Mouse (Mus musculus) limb, embryonic 10.5 days (tissue): ENCODE results near the gene Ap1s3. TPM values are rescaled to one million over a fixed set of nuclear protein-coding genes. Genes with fewer than 3 reads are reported as not detected.
A peak's percentile ranks its signal among the peaks of the same experiment; 100 is the strongest.

Experiments
- DNase-seq: peaks from one replicate; pipeline ENCODE4 v3.0.0-alpha.2; 2017; ENCODE audit warnings: low spot score
- H3K27ac ChIP-seq: fragments of 300-500 bp; sonication (generic); 2 replicates; pipeline ENCODE4 v1.5.1; 2016; ENCODE audit warnings: mild to moderate bottlenecking
- H3K27me3 ChIP-seq: fragments of 300-500 bp; sonication (generic); 2 replicates; pipeline ENCODE4 v1.6.1; 2016; ENCODE audit warnings: low read depth, mild to moderate bottlenecking; ENCODE audit not compliant: poor library complexity, severe bottlenecking
- H3K36me3 ChIP-seq: fragments of 300-500 bp; sonication (generic); 2 replicates; pipeline ENCODE4 v1.6.1; 2016; ENCODE audit warnings: mild to moderate bottlenecking, moderate library complexity
- H3K4me1 ChIP-seq: fragments of 300-500 bp; sonication (generic); 2 replicates; pipeline ENCODE4 v1.6.1; 2016
- H3K4me3 ChIP-seq: fragments of 300-500 bp; sonication (generic); 2 replicates; pipeline ENCODE4 v1.5.1; 2016; ENCODE audit warnings: mild to moderate bottlenecking, moderate library complexity
- H3K9me3 ChIP-seq: fragments of 300-500 bp; sonication (generic); replicated peaks from 2 replicates; pipeline ENCODE4 v1.6.1; 2016; ENCODE audit warnings: mild to moderate bottlenecking
- WGBS: fragments of 180-500 bp; shearing (Covaris S2); methylation state at CpG from one replicate; pipeline ENCODE4 v1.1.7; 2016; 5-methylcytosine and 5-hydroxymethylcytosine counted together
- polyA plus RNA-seq: library from polyadenylated mRNA; unstranded; fragments of >200 nt; fragmentation: Nextera tagmentation; extraction: Ambion mirVana; gene quantifications from 2 replicates; pipeline ENCODE4 v1.2.1, GENCODE M21; 2016

The Ap1s3 gene
- polyA plus RNA-seq, 1 experiment from 2014 or later: 0.99 TPM

DNA sequence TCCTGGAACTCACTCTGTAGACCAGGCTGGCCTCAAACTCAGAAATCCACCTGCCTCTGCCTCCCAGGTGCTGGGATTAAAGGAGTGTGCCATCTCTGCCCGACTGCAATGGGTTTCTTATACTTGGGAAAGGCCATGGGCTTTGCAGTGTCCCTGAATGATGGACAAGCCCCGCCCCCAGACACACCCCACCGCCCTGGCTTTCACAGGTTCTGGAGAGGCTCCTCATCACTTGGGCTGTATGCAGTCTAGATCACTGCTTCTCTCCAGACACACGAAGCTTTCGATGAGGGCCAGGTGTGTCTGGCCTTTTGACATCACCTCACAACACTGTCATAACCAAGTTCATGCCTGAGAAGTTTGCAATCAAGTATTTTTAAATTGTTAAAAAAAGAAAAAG is 25.2 kb upstream of the Ap1s3 start:
- Histone ChIP-seq H3K4me3 (no peak overlapping the region), H3K27me3 (no peaks in the 10 kb centered on the region), H3K27ac (no peak overlapping the region), H3K36me3 (no peaks in the 10 kb centered on the region), H3K9me3 (no peaks in the 10 kb centered on the region), H3K4me1 (no peaks in the 10 kb centered on the region)
- DNase-seq: no peak
- WGBS: 62% methylated on average over 5 of the region's 5 CpGs

DNA sequence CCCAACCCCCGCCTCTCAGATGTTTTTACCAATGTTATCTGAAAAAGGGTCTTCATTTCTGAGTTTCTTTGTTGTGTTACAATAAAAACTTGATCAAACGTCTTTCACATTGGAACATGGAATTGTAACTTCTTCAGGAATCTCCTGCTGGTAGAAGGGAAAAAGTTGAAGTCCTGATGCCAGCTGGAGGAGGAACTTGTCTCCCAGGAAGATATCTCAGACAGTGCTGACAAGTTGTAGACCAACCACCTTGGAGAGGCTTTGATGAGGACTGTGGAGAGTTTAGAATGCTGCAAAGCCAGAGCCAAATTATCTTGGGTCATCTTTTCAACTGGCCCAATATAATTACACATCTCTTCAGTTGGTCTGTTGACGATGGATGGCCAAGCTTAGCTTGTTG is 20.7 kb upstream of the Ap1s3 start:
- H3K36me3 ChIP-seq: no peaks in the 10 kb centered on the region
- no peak overlapping the region for H3K27ac ChIP-seq
- no peaks in the 10 kb centered on the region for H3K27me3 ChIP-seq
- no peaks in the 10 kb centered on the region for H3K9me3 ChIP-seq
- H3K4me1 ChIP-seq: no peaks in the 10 kb centered on the region
- DNase-seq: no peak
- H3K4me3 ChIP-seq: no peak overlapping the region
- 81% methylated on average over 3 of the region's 3 CpGs for WGBS

DNA sequence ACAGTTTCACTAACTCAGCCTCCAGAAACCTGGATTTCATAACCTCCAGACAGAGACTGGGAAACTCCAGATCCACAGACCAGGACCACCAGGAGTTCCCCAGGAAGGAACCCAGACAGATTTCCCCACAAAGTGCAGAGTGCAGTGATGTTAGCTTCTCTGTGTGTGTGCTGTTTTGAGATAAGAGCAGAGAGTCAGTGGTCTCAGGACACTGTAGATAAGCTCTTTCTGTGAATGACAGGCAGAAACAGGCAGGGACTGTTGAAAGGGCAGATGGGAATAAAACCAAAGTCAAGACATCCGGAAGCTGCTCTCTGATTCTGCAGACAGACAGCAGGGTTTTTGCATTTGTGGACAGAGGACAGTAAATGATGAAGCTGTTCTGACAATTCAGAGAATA is 15.5 kb upstream of the Ap1s3 start:
- Histone ChIP-seq H3K27me3 (no peaks in the 10 kb centered on the region), H3K4me3 (no peak overlapping the region), H3K4me1 (no peaks in the 10 kb centered on the region), H3K9me3 (no peaks in the 10 kb centered on the region), H3K27ac (no peak overlapping the region), H3K36me3 (no peaks in the 10 kb centered on the region)
- WGBS: 100% methylated on average over 1 of the region's 1 CpGs
- DNase-seq: no peak

DNA sequence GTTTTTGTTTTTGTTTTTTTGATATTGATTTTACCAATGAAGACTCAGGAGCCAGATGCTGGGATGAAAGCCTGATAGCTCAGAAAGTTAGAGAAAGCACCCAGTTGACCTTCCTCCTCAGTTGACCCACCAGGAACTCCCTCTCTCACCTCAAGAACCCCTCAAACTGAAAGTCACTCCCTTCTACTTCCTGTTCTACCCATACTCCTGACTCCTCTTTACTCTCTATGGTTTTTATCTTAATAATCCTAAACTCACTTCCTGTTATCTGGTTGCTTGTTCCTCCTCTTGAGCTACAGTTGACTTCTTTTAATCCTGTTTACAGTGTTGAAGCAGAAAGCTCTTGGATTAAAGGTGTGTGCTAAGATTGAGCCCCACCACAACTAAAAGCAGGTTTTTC is 12.3 kb upstream of the Ap1s3 start:
- Histone ChIP-seq H3K36me3 (no peaks in the 10 kb centered on the region), H3K4me1 (no peaks in the 10 kb centered on the region), H3K4me3 (no peak overlapping the region), H3K9me3 (no peaks in the 10 kb centered on the region), H3K27ac (no peak overlapping the region), H3K27me3 (no peaks in the 10 kb centered on the region)
- DNase-seq: no peak

DNA sequence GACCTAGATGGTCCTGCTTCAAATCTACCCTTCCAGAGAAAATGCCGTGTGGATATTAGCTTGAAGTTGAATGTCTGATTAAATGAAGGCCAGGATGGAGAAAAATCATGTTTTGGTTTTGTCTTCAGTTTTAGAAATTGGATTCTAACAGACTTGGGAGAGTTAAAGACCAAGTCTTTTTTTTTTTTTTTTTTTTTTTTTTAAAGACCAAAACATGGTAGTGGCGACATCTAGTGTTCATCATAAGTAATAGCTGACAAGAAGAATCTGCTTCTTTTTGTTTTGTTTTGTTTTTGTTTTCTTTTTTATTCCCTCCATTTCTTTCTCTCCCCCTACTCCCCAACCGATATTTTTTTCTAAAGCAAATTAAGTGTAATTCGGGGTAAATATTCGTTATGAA is 11.2 kb upstream of the Ap1s3 start:
- 19% methylated on average over 5 of the region's 5 CpGs for WGBS
- DNase-seq: no peak
- Histone ChIP-seq H3K4me1 (no peaks in the 10 kb centered on the region), H3K27me3 (no peaks in the 10 kb centered on the region), H3K36me3 (no peaks in the 10 kb centered on the region), H3K4me3 (no peak overlapping the region), H3K27ac (no peak overlapping the region), H3K9me3 (no peaks in the 10 kb centered on the region)

DNA sequence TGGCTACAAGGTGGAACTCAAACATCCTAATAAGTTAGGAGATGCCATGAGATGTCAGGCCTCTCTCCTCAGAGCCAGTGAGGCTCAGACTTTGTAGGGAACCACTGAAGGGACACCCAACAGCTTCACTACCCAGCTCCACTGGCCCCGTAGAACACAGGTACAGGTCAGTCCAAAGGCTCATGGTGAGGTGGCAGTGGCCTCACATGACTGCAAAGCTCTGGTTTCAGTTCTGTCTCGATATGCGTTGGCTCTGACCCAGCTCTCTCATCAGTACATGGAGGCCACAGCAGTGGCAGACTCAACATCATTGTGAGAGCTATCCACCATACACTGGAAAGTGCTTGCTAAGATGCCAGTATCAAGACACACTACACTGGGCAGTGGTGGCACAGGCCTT is 9.0 kb upstream of the Ap1s3 start:
- H3K27me3 ChIP-seq: no peaks in the 10 kb centered on the region
- H3K27ac ChIP-seq: no peak overlapping the region
- H3K9me3 ChIP-seq: no peaks in the 10 kb centered on the region
- WGBS: 96% methylated on average over 3 of the region's 3 CpGs
- no peak overlapping the region for H3K4me3 ChIP-seq
- no peaks in the 10 kb centered on the region for H3K4me1 ChIP-seq
- no peak for DNase-seq
- no peaks in the 10 kb centered on the region for H3K36me3 ChIP-seq

DNA sequence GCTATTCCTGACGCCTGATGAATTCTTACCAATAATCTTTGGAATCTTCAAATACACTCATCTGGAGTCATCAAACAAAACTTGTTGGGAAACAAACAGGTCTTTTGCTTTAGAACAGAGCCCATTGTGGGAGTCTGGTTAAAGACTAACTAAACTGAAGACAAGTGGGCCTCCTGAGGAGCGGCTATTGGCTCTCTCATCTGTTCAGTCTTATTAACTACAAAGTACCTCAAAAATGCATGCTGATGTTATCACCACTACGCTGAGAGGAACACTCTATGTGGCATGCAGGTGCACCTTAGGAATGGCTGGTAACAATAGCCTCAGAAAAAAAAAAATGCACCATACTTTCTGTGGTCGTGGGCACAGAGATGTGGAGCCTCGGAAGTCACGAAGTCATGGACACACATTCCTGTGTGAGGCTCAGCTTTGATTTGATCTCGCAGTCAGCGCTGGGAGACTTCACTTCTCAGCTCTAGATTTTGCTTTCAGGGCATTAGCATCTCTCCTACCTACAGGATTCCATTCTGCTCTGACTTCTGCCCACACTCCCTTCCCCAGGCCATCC is 6.4 kb upstream of the Ap1s3 start:
- Histone ChIP-seq H3K36me3 (no peaks in the 10 kb centered on the region), H3K27me3 (peaks cover 8% of the 10 kb centered on the region), H3K4me3 (no peak overlapping the region), H3K4me1 (peaks cover 3% of the 10 kb centered on the region), H3K27ac (no peak overlapping the region), H3K9me3 (no peaks in the 10 kb centered on the region)
- WGBS: 82% methylated on average over 8 of the region's 8 CpGs
- DNase-seq: no peak

DNA sequence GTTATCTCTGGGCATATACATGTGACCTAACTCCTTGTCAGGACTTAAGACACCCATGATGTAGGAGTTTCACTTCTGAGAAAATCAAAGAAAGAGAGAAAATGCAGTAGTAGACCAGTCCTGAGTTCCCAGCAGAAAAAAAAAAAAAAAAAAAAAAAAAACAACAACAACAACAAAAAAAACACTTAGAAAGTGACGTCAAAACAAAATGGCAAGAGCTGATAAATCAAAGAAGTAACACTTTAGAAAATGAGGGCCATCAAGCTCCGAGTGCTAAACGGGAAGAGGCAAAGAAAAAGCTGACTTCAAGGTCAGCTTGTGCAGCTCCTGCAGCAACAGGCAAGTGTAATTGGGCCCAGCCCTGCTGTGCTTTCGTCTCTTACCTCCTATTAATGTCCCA is 3.9 kb upstream of the Ap1s3 start:
- WGBS: 48% methylated on average over 4 of the region's 4 CpGs
- no peak overlapping the region for H3K4me3 ChIP-seq

DNA sequence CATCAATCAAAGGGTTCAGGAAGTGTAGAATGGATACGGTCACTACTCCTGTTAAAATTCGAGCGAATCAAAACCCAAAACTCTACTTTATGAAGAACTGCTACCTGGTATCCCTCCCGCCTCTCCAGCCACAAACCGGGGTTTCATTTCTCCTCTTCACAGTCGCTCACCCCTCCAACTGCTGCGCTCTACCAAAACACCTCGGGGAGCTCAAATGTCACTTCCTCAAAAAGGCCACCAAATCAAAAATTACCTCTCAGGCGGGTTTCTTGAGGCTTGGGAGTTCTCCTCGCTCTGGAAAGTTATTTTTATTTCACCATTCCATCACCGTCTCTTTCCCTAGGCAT is 603 bp downstream of the Ap1s3 start:
- WGBS: 2% methylated on average over 11 of the region's 11 CpGs
- DNase-seq: peak; percentile 55
- peaks cover 45% of the 10 kb centered on the region for H3K27me3 ChIP-seq
- H3K9me3 ChIP-seq: no peaks in the 10 kb centered on the region
- peaks cover 27% of the 10 kb centered on the region for H3K4me1 ChIP-seq
- no peak overlapping the region for H3K27ac ChIP-seq
- peak overlapping the region; percentile 82 for H3K4me3 ChIP-seq
- H3K36me3 ChIP-seq: no peaks in the 10 kb centered on the region

More for the DNA sequence above, 3.9 kb upstream of the Ap1s3 start:
- H3K9me3 ChIP-seq: no peaks in the 10 kb centered on the region
- H3K27ac ChIP-seq: no peak overlapping the region
- peaks cover 27% of the 10 kb centered on the region for H3K4me1 ChIP-seq
- no peaks in the 10 kb centered on the region for H3K36me3 ChIP-seq
- DNase-seq: no peak
- H3K27me3 ChIP-seq: peaks cover 31% of the 10 kb centered on the region

DNA sequence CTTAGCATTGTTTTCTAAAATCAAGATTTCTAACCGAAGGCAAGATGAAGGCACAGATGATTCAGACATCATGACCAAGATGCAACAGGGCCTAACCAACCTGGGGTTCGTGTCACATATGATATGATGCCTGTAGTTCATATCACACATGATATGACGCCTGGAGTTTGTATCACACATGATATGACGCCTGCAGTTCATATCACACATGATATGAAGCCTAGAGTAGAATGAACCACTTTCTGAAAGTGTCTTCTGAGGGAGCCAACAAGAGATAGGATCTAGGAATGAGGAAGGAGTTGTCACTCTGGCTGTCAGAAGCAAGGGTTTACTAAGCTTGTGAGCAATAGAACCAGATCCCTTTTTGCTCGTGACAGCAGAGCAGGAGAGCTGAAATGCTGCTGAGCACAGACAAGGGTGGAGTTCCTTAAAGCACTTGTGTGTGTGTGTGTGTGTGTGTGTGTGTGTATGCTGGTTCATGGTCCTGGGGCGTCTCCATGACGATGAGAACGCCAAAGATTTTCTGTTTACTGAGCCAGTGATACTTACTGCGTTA is 2.3 kb downstream of the Ap1s3 start:
- H3K27me3 ChIP-seq: peaks cover 45% of the 10 kb centered on the region
- no peak overlapping the region for H3K27ac ChIP-seq
- no peak overlapping the region for H3K4me3 ChIP-seq
- no peaks in the 10 kb centered on the region for H3K36me3 ChIP-seq
- DNase-seq: no peak
- no peaks in the 10 kb centered on the region for H3K9me3 ChIP-seq
- peaks cover 27% of the 10 kb centered on the region for H3K4me1 ChIP-seq
- WGBS: 85% methylated on average over 9 of the region's 9 CpGs

DNA sequence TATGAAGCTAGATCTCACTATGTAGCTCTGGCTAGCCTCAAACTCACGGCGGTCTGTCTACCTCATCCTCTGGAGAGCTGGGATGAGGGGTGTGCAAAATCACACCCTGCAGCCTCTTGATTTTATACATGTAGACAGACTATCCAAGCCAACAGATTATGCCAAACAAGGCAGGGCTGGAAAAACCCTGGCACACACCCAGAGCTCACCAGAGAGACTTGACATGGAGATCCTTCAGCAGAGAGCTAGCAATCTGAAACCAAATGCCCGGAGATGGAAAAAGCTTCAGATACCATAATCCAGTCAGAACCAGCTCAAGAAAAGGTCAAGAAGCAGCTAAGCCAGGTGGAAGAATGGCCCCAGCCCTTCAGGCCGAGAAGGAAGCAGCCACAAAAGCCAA is 6.9 kb downstream of the Ap1s3 start:
- DNase-seq: no peak
- H3K4me3 ChIP-seq: no peak overlapping the region
- 93% methylated on average over 4 of the region's 4 CpGs for WGBS
- H3K27me3 ChIP-seq: peaks cover 6% of the 10 kb centered on the region
- no peak overlapping the region for H3K27ac ChIP-seq
- no peaks in the 10 kb centered on the region for H3K9me3 ChIP-seq
- no peaks in the 10 kb centered on the region for H3K4me1 ChIP-seq
- H3K36me3 ChIP-seq: no peaks in the 10 kb centered on the region

DNA sequence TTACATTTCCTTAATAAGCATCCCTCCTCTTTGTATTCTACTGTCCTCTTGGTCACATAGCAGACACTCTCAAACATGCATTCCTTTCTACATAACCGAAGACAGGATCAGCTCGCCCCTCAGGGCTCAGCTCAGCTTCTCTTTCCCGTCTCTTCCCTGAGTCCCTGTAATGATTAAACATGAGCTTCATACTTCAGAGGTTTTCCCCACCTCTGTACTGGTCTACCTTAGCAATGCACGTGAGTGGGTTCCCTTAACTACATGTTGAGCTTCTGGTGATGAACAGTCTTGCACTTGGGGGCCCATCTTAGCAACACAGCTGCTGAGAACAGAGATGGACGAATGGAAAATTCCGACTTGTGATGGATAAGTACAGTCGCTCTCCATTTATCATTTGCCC is 12.2 kb downstream of the Ap1s3 start:
- H3K27ac ChIP-seq: no peak overlapping the region
- no peaks in the 10 kb centered on the region for H3K27me3 ChIP-seq
- H3K4me3 ChIP-seq: no peak overlapping the region
- no peak for DNase-seq
- H3K36me3 ChIP-seq: no peaks in the 10 kb centered on the region
- no peaks in the 10 kb centered on the region for H3K9me3 ChIP-seq
- 87% methylated on average over 7 of the region's 7 CpGs for WGBS
- H3K4me1 ChIP-seq: no peaks in the 10 kb centered on the region

DNA sequence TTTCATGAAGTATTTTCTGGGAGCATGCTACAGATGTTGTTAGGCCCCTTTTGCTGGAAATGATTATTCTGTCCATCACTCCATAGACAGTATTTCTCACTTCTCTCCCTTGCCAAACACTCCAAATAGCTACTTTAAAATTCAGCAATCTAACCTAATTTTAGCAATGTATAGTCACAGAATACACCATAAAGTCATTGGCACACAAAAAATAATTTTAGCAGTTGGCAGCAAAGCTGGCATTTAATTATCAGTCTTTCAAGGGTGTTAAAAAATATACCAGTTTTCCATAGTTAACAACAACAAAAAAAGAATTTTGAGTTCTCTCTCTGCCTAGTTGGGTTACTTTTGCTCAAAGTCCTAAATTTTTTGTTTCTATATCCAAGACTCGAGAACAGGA is 14.4 kb downstream of the Ap1s3 start:
- no peak for DNase-seq
- H3K4me1 ChIP-seq: no peaks in the 10 kb centered on the region
- no peaks in the 10 kb centered on the region for H3K36me3 ChIP-seq
- H3K9me3 ChIP-seq: no peaks in the 10 kb centered on the region
- no peaks in the 10 kb centered on the region for H3K27me3 ChIP-seq
- WGBS: 76% methylated on average over 1 of the region's 1 CpGs
- no peak overlapping the region for H3K27ac ChIP-seq
- H3K4me3 ChIP-seq: no peak overlapping the region

DNA sequence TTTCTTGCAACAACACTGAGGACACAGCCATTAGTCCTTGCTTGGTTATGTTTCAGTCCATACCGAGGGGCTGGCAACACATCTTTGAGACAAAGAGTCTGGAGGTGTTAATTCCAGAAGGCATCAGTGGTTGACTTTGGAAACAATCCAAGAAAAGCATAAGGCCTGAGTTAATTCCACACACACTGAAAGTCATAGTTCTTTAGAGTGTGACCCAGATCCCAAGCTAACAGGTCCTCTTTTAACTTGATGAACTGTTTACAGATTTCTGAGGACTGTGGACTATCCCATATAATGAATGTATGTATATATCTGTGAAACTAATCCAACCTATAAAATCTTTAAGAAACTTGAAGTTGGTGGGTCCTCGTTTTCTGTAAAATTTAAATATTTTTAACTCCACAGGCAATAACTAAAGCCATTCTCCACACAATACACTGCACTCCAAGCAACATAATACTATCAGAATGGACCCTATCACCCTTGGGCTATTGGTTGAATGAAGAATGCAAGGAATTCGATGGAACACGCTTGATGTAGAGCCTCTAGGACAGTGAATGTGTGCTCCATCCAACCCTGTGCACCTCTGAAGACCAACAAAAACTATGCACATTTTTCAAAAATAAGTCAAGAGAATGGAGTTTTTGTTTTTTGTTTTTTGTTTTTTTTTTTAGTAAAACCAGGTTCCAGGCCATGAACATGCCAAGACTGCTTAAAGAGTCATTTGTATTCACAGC is 15.8 kb downstream of the Ap1s3 start:
- no peak for DNase-seq
- no peak overlapping the region for H3K27ac ChIP-seq
- 85% methylated on average over 4 of the region's 4 CpGs for WGBS

More for the DNA sequence above, 15.8 kb downstream of the Ap1s3 start:
- Histone ChIP-seq H3K4me1 (no peaks in the 10 kb centered on the region), H3K36me3 (no peaks in the 10 kb centered on the region), H3K4me3 (no peak overlapping the region), H3K9me3 (no peaks in the 10 kb centered on the region), H3K27me3 (no peaks in the 10 kb centered on the region)
